In the genomic region with DNA sequence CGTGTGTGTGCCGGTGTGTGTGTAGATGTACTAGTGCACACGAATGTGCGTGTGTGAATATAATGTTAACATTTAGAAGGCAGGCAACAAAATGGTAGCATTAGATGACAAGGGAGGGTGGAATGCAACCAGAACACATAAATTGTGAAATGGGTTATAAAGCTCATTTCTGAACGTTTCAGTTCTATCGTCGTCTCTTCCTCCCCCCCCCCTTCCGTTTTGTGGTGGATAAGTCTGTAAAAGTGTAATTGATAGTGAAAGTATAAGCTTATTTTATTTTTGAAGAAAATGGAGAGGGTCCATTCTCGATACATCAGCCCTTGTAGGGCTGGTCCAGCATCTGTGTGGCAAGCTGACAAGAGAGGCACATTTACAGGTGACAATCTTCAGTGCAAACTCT, we compare ENCODE assay signal across 19 mouse cellular contexts. TPM values are rescaled to one million over a fixed set of nuclear protein-coding genes. Genes with fewer than 3 reads are reported as not detected.
DNase-seq lines count a peak whose midpoint lies in the region; ATAC-seq and TF ChIP-seq lines count a peak whose summit lies in the region.
"Had no signal": no experiment of that assay in that cellular context is flagged by ENCODE, and none has a peak within 500 bp of the region (broad histone marks: within the 10 kb centered on the region; RNA-seq: fewer than 3 reads in every experiment).

No protein-coding gene starts in this region.

- WGBS in heart, embryonic 12.5 days = 82% methylated on average over 9 of the region's 9 CpGs
- WGBS in bone marrow, adult 2 months = 35% methylated on average over 9 of the region's 9 CpGs
- WGBS in macrophage (ENCODE audit: missing documents) = 38% methylated on average over 8 of the region's 9 CpGs
- 88% methylated on average over 9 of the region's 9 CpGs for WGBS in limb, embryonic 10.5 days

- DNase-seq in heart, adult 11 months = peak; percentile 42
- DNase-seq in CD4-positive helper T cell, adult 2 months (ENCODE audit: low read depth, low spot score) = peak; percentile 71
- no peak for DNase-seq in left cerebral cortex, postnatal 14 days (ENCODE audit: low spot score in 2 of 2)
- no peak for DNase-seq in limb, embryonic 10.5 days (ENCODE audit: low spot score)
- DNase-seq: adrenal gland, adult 8-10 months; adrenal gland, postnatal 36 days; B cell, adult 2 months; cerebellum, adult 11-12 months; cerebellum, adult 9-10 months; forebrain, postnatal 0 days; gastrocnemius, postnatal 14 days; heart, postnatal 36 days had no signal

- no peak for TF ChIP-seq POLR2A in bone marrow, adult 2 months (IDR thresholded peaks at IDR 0.05; ENCODE audit: borderline replicate concordance, control insufficient read depth, low read depth, low read length)

- no peak for ATAC-seq in heart, embryonic 12.5 days (ENCODE audit: insufficient number of reproducible peaks, low FRiP score)
- ATAC-seq: forebrain, postnatal 0 days had no signal

- H3K79me2 ChIP-seq in macrophage (ENCODE audit: inconsistent target) = peaks cover 58% of the 10 kb centered on the region

- H3K4me1 ChIP-seq in heart, embryonic 12.5 days (replicated peaks) = peaks cover 5% of the 10 kb centered on the region; the same call in 1 of the 2 replicates
- H3K4me1 ChIP-seq in bone marrow, adult 2 months (ENCODE audit: control insufficient read depth, insufficient read depth, low read length) = peaks cover 12% of the 10 kb centered on the region
- H3K4me1 ChIP-seq in limb, embryonic 10.5 days = peaks cover 5% of the 10 kb centered on the region
- H3K4me1 ChIP-seq: embryonic facial prominence, embryonic 12.5 days; heart, embryonic 13.5 days had no signal

- TF ChIP-seq CTCF in bone marrow, adult 2 months (IDR thresholded peaks at IDR 0.05; ENCODE audit: control insufficient read depth, insufficient read depth, low read length) = no peak

- H3K9ac ChIP-seq in heart, embryonic 12.5 days = no peak overlapping the region
- H3K9ac ChIP-seq: embryonic facial prominence, embryonic 12.5 days; forebrain, embryonic 12.5 days; forebrain, postnatal 0 days; heart, embryonic 13.5 days; hindbrain, embryonic 15.5 days had no signal

- peaks cover 10% of the 10 kb centered on the region; the same call in 1 of the 2 replicates for H3K27me3 ChIP-seq in heart, embryonic 12.5 days (replicated peaks)
- no peaks in the 10 kb centered on the region for H3K27me3 ChIP-seq in limb, embryonic 10.5 days (ENCODE audit: low read depth, poor library complexity, severe bottlenecking)
- H3K27me3 ChIP-seq: forebrain, embryonic 12.5 days had no signal

- H3K27ac ChIP-seq in heart, embryonic 12.5 days (ENCODE audit: poor library complexity, severe bottlenecking) = no peak overlapping the region
- H3K27ac ChIP-seq in bone marrow, adult 2 months (ENCODE audit: control insufficient read depth, insufficient read depth, low read depth, low read length, poor library complexity) = peak overlapping the region; percentile 88
- peak overlapping the region; percentile 96 for H3K27ac ChIP-seq in macrophage
- no peak overlapping the region for H3K27ac ChIP-seq in limb, embryonic 10.5 days
- H3K27ac ChIP-seq: embryonic facial prominence, embryonic 12.5 days; forebrain, embryonic 12.5 days; heart, embryonic 13.5 days; hindbrain, embryonic 15.5 days had no signal

- no peak overlapping the region for H3K4me2 ChIP-seq in heart, embryonic 12.5 days
- H3K4me2 ChIP-seq: embryonic facial prominence, embryonic 12.5 days; forebrain, embryonic 12.5 days; heart, embryonic 13.5 days; hindbrain, embryonic 15.5 days had no signal

- no peaks in the 10 kb centered on the region for H3K9me3 ChIP-seq in heart, embryonic 12.5 days (replicated peaks)
- no peaks in the 10 kb centered on the region for H3K9me3 ChIP-seq in limb, embryonic 10.5 days (replicated peaks)
- H3K9me3 ChIP-seq: embryonic facial prominence, embryonic 12.5 days; forebrain, embryonic 12.5 days; heart, embryonic 13.5 days; hindbrain, embryonic 15.5 days had no signal

- H3K4me3 ChIP-seq in heart, embryonic 12.5 days = no peak overlapping the region
- peak overlapping the region; percentile 53 for H3K4me3 ChIP-seq in bone marrow, adult 2 months (replicated peaks; ENCODE audit: control insufficient read depth, low read depth, low read length)
- peak overlapping the region; percentile 69 for H3K4me3 ChIP-seq in macrophage (ENCODE audit: inconsistent target)
- no peak overlapping the region for H3K4me3 ChIP-seq in limb, embryonic 10.5 days
- H3K4me3 ChIP-seq: embryonic facial prominence, embryonic 12.5 days; forebrain, embryonic 12.5 days; heart, embryonic 13.5 days; hindbrain, embryonic 15.5 days had no signal

- intact Hi-C loops in left cerebral cortex, postnatal 14 days (cut with DNase I) = no loop called here

- no peaks in the 10 kb centered on the region for H3K36me3 ChIP-seq in heart, embryonic 12.5 days
- H3K36me3 ChIP-seq in macrophage (ENCODE audit: inconsistent target) = peaks cover 31% of the 10 kb centered on the region
- no peaks in the 10 kb centered on the region for H3K36me3 ChIP-seq in limb, embryonic 10.5 days
- H3K36me3 ChIP-seq: embryonic facial prominence, embryonic 12.5 days; forebrain, embryonic 12.5 days; heart, embryonic 13.5 days; hindbrain, embryonic 15.5 days had no signal

RNA-seq across cellular contexts. Expression of gene Hk3, which starts 2.5 kb away (rescaled TPM):
- 0.42 and 0.68 TPM in 2 replicates for polyA plus RNA-seq in heart, embryonic 12.5 days (2016; fragmentation: Nextera tagmentation; extraction: Ambion mirVana)
- polyA plus RNA-seq in bone marrow, adult 2 months (2011; ENCODE audit: insufficient read depth, insufficient read length, low replicate concordance, missing spikeins) = 34.6 and 96.1 TPM in 2 replicates
- total RNA-seq in macrophage (2018; cell fraction: chromatin; rRNA removed) = 1,000 to 10,000 TPM in 15 of 26 experiments, 100 to 1,000 TPM in 11; 632 to 1,383 (median 1,103) TPM
- total RNA-seq in macrophage (2018; cell fraction: cytosol; rRNA removed) = 100 to 1,000 TPM; 185 to 535 (median 280) TPM
- total RNA-seq in macrophage (2018; cell fraction: nucleus; rRNA removed) = 1,000 to 10,000 TPM in 7 of 26 experiments, 100 to 1,000 TPM in 19; 433 to 1,265 (median 671) TPM
- polyA plus RNA-seq in macrophage (2018) = 180 to 276 TPM (median 182 TPM) in 3 replicates
- 1 to 10 TPM; 1.3 to 1.8 TPM for total RNA-seq in left cerebral cortex, postnatal 14 days (2021)
- 0.33 and 0.53 TPM in 2 replicates for polyA plus RNA-seq in limb, embryonic 10.5 days (2016; fragmentation: Nextera tagmentation; extraction: Ambion mirVana)

Comparison
In these comparisons a context has a peak if more than half of its experiments do, and no peak if none do; other contexts are left out.
1. DNase-seq: peak in heart, adult 11 months (single experiment) and CD4-positive helper T cell, adult 2 months (single experiment); none in left cerebral cortex, postnatal 14 days (0 of 2) and limb, embryonic 10.5 days (single experiment).
2. H3K27ac ChIP-seq: peak in bone marrow, adult 2 months (single experiment) and macrophage (single experiment); none in heart, embryonic 12.5 days (single experiment) and limb, embryonic 10.5 days (single experiment).
3. H3K4me3 ChIP-seq: peak in bone marrow, adult 2 months (single experiment) and macrophage (single experiment); none in heart, embryonic 12.5 days (single experiment) and limb, embryonic 10.5 days (single experiment).
4. RNA of gene Hk3, which starts 2.5 kb away (polyA plus RNA-seq): 180 to 276 TPM in macrophage and 34.6 to 96.1 TPM in bone marrow, adult 2 months; 0.33 to 0.53 TPM in limb, embryonic 10.5 days and 0.42 to 0.68 TPM in heart, embryonic 12.5 days; every median in the first group is over 10 times any median in the second.